Mouse (Mus musculus): ENCODE measurements around the gene Slc12a3.

Slc12a3 gene

DNA sequence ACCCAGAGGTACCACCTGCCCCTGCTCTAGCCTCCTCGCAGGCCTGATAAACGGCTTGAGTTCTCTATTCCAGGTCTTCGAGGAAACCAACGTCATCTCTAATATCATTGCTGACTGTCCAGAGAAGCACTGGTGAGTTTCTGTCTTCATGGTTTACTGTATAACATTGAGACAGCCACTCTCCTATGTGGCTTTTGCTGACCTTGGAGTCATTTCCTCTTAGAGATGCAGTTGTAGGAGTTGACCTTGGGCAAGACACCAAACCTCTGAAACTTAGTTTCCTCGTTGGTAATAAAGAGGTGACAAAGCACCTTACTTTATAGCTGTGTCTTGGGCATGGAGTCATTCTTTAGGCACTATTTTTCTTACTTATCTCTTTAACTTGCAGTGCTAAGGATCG lies 83.5 kb downstream of the Slc12a3 start:
- no peak for DNase-seq

DNA sequence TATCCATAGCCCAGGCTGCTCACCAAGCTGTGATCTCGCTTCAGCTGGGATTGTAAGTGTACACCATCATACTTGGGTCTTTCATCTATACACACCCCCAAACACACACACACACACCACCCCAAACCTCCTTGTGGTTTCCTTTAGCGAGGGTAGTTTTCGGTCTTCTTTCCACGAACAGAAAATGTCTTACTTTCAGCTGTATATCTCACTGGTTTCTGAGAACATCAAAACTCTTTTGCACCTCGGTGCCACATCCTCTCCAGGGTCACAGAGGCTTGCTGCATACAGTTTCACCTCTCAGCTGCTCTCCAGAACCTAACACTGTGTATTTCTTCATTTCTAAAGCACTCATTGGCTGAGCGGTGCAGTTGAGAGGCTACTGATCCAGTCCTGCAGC lies 84.5 kb downstream of the Slc12a3 start:
- no peak for DNase-seq

GRCm38 (mm10) chr8:94415218-94415617 lies 86.2 kb downstream of the Slc12a3 start:
- no peak for DNase-seq

Data from right cerebral cortex, postnatal 25 days (tissue).